ENCODE assay signal across 9 mouse cellular contexts in genomic region chr2:31337706-31338330, GRCm38 (mm10). TPM values are rescaled to one million over a fixed set of nuclear protein-coding genes. Genes with fewer than 3 reads are reported as not detected.
A peak's percentile ranks its signal among the peaks of the same experiment; 100 is the strongest.
DNase-seq lines count a peak whose midpoint lies in the region; ATAC-seq lines count a peak whose summit lies in the region.
"Had no signal": no experiment of that assay in that cellular context is flagged by ENCODE, and none has a peak within 500 bp of the region (broad histone marks: within the 10 kb centered on the region; RNA-seq: fewer than 3 reads in every experiment).

No protein-coding gene starts in this region.

- no peaks in the 10 kb centered on the region for H3K36me3 ChIP-seq in midbrain, embryonic 14.5 days (ENCODE audit: control insufficient read depth, insufficient read depth, low read length)
- H3K36me3 ChIP-seq: hindbrain, embryonic 13.5 days had no signal

- no peaks in the 10 kb centered on the region for H3K27me3 ChIP-seq in midbrain, embryonic 14.5 days (ENCODE audit: control insufficient read depth, insufficient read depth, low read length)

- no peaks in the 10 kb centered on the region for H3K4me1 ChIP-seq in midbrain, embryonic 14.5 days (ENCODE audit: control insufficient read depth, insufficient read depth, low read length)

- no peaks in the 10 kb centered on the region for H3K9me3 ChIP-seq in midbrain, embryonic 14.5 days (ENCODE audit: control insufficient read depth, low read length)
- H3K9me3 ChIP-seq: hindbrain, embryonic 13.5 days had no signal

- WGBS in midbrain, embryonic 14.5 days, result 54% methylated on average over 12 of the region's 12 CpGs

- no peak overlapping the region for H3K4me2 ChIP-seq in midbrain, embryonic 14.5 days (ENCODE audit: low read length)
- H3K4me2 ChIP-seq: hindbrain, embryonic 13.5 days had no signal

- DNase-seq in adrenal gland, postnatal 10 days, result peak; percentile 14
- no peak for DNase-seq in adrenal gland, adult 18-20 months (ENCODE audit: low spot score in 2 of 2)
- DNase-seq in kidney, postnatal 4 days, result peak; percentile 55 to 56
- no peak for DNase-seq in kidney, postnatal 25 days
- DNase-seq in heart, postnatal 14 days, result peak; percentile 58 to 60
- peak; percentile 25 for DNase-seq in lung, postnatal 25 days (ENCODE audit: low spot score)
- no peak for DNase-seq in spleen, postnatal 14 days (ENCODE audit: low spot score in 2 of 2)
- DNase-seq in midbrain, embryonic 14.5 days, result no peak

- H3K9ac ChIP-seq in midbrain, embryonic 14.5 days (replicated peaks; ENCODE audit: low read length), result no peak overlapping the region
- H3K9ac ChIP-seq: hindbrain, embryonic 13.5 days had no signal

- ATAC-seq in midbrain, embryonic 14.5 days (ENCODE audit: low FRiP score, low TSS enrichment), result no peak

- no peak overlapping the region for H3K4me3 ChIP-seq in midbrain, embryonic 14.5 days (replicated peaks; ENCODE audit: low read depth, low read length)
- H3K4me3 ChIP-seq: hindbrain, embryonic 13.5 days had no signal

- no peak overlapping the region for H3K27ac ChIP-seq in midbrain, embryonic 14.5 days (replicated peaks; ENCODE audit: low read depth, low read length)
- H3K27ac ChIP-seq: hindbrain, embryonic 13.5 days had no signal

- intact Hi-C loops in heart, postnatal 14 days (cut with DNase I), result no loop called here

RNA-seq across cellular contexts. Expression of gene Hmcn2, which starts 23.6 kb away (rescaled TPM):
- 1 to 10 TPM; 6.4 to 9.4 TPM for total RNA-seq in adrenal gland, postnatal 10 days (2021)
- total RNA-seq in adrenal gland, adult 18-20 months (2021), result 1 to 10 TPM in 1 of 2 experiments, under 1 TPM in 1; 0.73 to 1.5 TPM
- 10 to 100 TPM; 30.5 to 31.5 TPM for total RNA-seq in heart, postnatal 14 days (2021)
- 0.08 and 0.22 TPM in 2 replicates for polyA plus RNA-seq in midbrain, embryonic 14.5 days (2014; fragmentation: Nextera tagmentation; extraction: Ambion mirVana)

Comparison
In these comparisons a context has a peak if more than half of its experiments do, and no peak if none do; other contexts are left out.
1. DNase-seq: peak in adrenal gland, postnatal 10 days (single experiment), kidney, postnatal 4 days (2 of 2), heart, postnatal 14 days (2 of 2) and lung, postnatal 25 days (single experiment); none in adrenal gland, adult 18-20 months (0 of 2), kidney, postnatal 25 days (0 of 2), spleen, postnatal 14 days (0 of 2) and midbrain, embryonic 14.5 days (single experiment).